Mouse (Mus musculus): ENCODE results near the gene 1700020A23Rik. TPM values are rescaled to one million over a fixed set of nuclear protein-coding genes. Genes with fewer than 3 reads are reported as not detected.

The 1700020A23Rik gene
- polyA plus RNA-seq, 1 experiment from 2014 or later = 0.24 TPM

- no peak overlapping the region for H3K4me3 ChIP-seq (replicated peaks)
- peak; percentile 79 for ATAC-seq (ENCODE audit: insufficient number of reproducible peaks, low FRiP score, low TSS enrichment, low read depth)
- H3K9ac ChIP-seq = no peak overlapping the region
- peak overlapping the region; percentile 79 for H3K27ac ChIP-seq (replicated peaks)
- H3K36me3 ChIP-seq = no peaks in the 10 kb centered on the region
- 30% methylated on average over 16 of the region's 16 CpGs for WGBS
- H3K4me1 ChIP-seq = peaks cover 17% of the 10 kb centered on the region
- no peak overlapping the region for H3K4me2 ChIP-seq (replicated peaks)
- H3K9me3 ChIP-seq (replicated peaks) = no peaks in the 10 kb centered on the region
- H3K27me3 ChIP-seq = no peaks in the 10 kb centered on the region; the same call in 1 of the 2 replicates
Measured at GRCm38 (mm10) chr2:130411558-130412495, 6.8 kb downstream of the 1700020A23Rik start.

GRCm38 (mm10) chr2:130412775-130413174 lies 7.7 kb downstream of the 1700020A23Rik start:
- no peak for ATAC-seq (ENCODE audit: insufficient number of reproducible peaks, low FRiP score, low TSS enrichment, low read depth)
- Histone ChIP-seq H3K4me2 (replicated peaks) (no peak overlapping the region), H3K27ac (replicated peaks) (peak overlapping the region; percentile 79), H3K36me3 (no peaks in the 10 kb centered on the region), H3K4me1 (peaks cover 16% of the 10 kb centered on the region), H3K27me3 (no peaks in the 10 kb centered on the region), H3K4me3 (replicated peaks) (no peak overlapping the region), H3K9me3 (replicated peaks) (no peaks in the 10 kb centered on the region), H3K9ac (no peak overlapping the region)
- 81% methylated on average over 3 of the region's 3 CpGs for WGBS

- H3K27ac ChIP-seq (replicated peaks) = no peak overlapping the region
- H3K9ac ChIP-seq = no peak overlapping the region
- peaks cover 7% of the 10 kb centered on the region for H3K36me3 ChIP-seq
- H3K27me3 ChIP-seq = no peaks in the 10 kb centered on the region
- H3K4me2 ChIP-seq (replicated peaks) = no peak overlapping the region
- no peak for ATAC-seq (ENCODE audit: insufficient number of reproducible peaks, low FRiP score, low TSS enrichment, low read depth)
- no peaks in the 10 kb centered on the region for H3K9me3 ChIP-seq (replicated peaks)
- 77% methylated on average over 6 of the region's 6 CpGs for WGBS
- peaks cover 8% of the 10 kb centered on the region for H3K4me1 ChIP-seq
- no peak overlapping the region for H3K4me3 ChIP-seq (replicated peaks)
Measured at GRCm38 (mm10) chr2:130414094-130414856, 9.2 kb downstream of the 1700020A23Rik start.

- H3K4me3 ChIP-seq (replicated peaks) = no peak overlapping the region
- 95% methylated on average over 26 of the region's 26 CpGs for WGBS
Measured at GRCm38 (mm10) chr2:130421781-130422620, 16.9 kb downstream of the 1700020A23Rik start.

GRCm38 (mm10) chr2:130423397-130424125 lies 18.5 kb downstream of the 1700020A23Rik start:
- peak overlapping the region; percentile 86 for H3K4me2 ChIP-seq (replicated peaks)
- no peaks in the 10 kb centered on the region for H3K27me3 ChIP-seq
- peak overlapping the region; percentile 94 for H3K27ac ChIP-seq (replicated peaks)
- H3K36me3 ChIP-seq = peaks cover 18% of the 10 kb centered on the region
- peak overlapping the region; percentile 82 for H3K4me3 ChIP-seq (replicated peaks)
- WGBS = 16% methylated on average over 49 of the region's 49 CpGs
- H3K9me3 ChIP-seq (replicated peaks) = no peaks in the 10 kb centered on the region
- peak overlapping the region; percentile 58 for H3K9ac ChIP-seq
- H3K4me1 ChIP-seq = peaks cover 22% of the 10 kb centered on the region
- peak; percentile 73 for ATAC-seq (ENCODE audit: insufficient number of reproducible peaks, low FRiP score, low TSS enrichment, low read depth)

More at GRCm38 (mm10) chr2:130421781-130422620, 16.9 kb downstream of the 1700020A23Rik start:
- H3K4me1 ChIP-seq = peaks cover 22% of the 10 kb centered on the region
- no peak overlapping the region for H3K4me2 ChIP-seq (replicated peaks)
- ATAC-seq (ENCODE audit: insufficient number of reproducible peaks, low FRiP score, low TSS enrichment, low read depth) = no peak
- no peaks in the 10 kb centered on the region for H3K27me3 ChIP-seq
- no peak overlapping the region for H3K27ac ChIP-seq (replicated peaks)
- H3K9me3 ChIP-seq (replicated peaks) = no peaks in the 10 kb centered on the region
- H3K9ac ChIP-seq = no peak overlapping the region
- H3K36me3 ChIP-seq = peaks cover 18% of the 10 kb centered on the region

GRCm38 (mm10) chr2:130424126-130424853 lies 19.2 kb downstream of the 1700020A23Rik start, which contains the start of the genes Vps16 and Pced1a:
Gene Vps16, plus strand, starts transcription at chr2:130424339.
Gene Pced1a, minus strand, starts transcription at chr2:130424701.
- Histone ChIP-seq H3K4me1 (peaks cover 22% of the 10 kb centered on the region), H3K4me2 (replicated peaks) (peak within 1 kb of the TSS; percentile 86), H3K4me3 (replicated peaks) (peak within 1 kb of the TSS; percentile 82), H3K27ac (replicated peaks) (peak within 1 kb of the TSS; percentile 94), H3K36me3 (peaks cover 11% of the 10 kb centered on the region), H3K9ac (peak within 1 kb of the TSS; percentile 68), H3K27me3 (no peaks in the 10 kb centered on the region), H3K9me3 (replicated peaks) (no peaks in the 10 kb centered on the region)
- ATAC-seq (ENCODE audit: insufficient number of reproducible peaks, low FRiP score, low TSS enrichment, low read depth) = peak; percentile 95
- under 1% methylated on average over 58 of the region's 58 CpGs for WGBS

- WGBS = 38% methylated on average over 5 of the region's 5 CpGs
- Histone ChIP-seq H3K9ac (peak overlapping the region; percentile 68), H3K36me3 (peaks cover 5% of the 10 kb centered on the region; the same call in 1 of the 2 replicates), H3K27me3 (no peaks in the 10 kb centered on the region), H3K4me2 (replicated peaks) (peak overlapping the region; percentile 86), H3K4me3 (replicated peaks) (peak overlapping the region; percentile 82), H3K27ac (replicated peaks) (peak overlapping the region; percentile 94; the same call in 1 of the 2 replicates), H3K4me1 (peaks cover 22% of the 10 kb centered on the region), H3K9me3 (replicated peaks) (no peaks in the 10 kb centered on the region)
- no peak for ATAC-seq (ENCODE audit: insufficient number of reproducible peaks, low FRiP score, low TSS enrichment, low read depth)
Measured at GRCm38 (mm10) chr2:130425112-130425511, 20.1 kb downstream of the 1700020A23Rik start.

GRCm38 (mm10) chr2:130429851-130430250 lies 24.8 kb downstream of the 1700020A23Rik start:
- WGBS = 61% methylated on average over 2 of the region's 2 CpGs

GRCm38 (mm10) chr2:130430484-130430883 lies 25.4 kb downstream of the 1700020A23Rik start:
- Histone ChIP-seq H3K9me3 (replicated peaks) (no peaks in the 10 kb centered on the region), H3K27me3 (no peaks in the 10 kb centered on the region), H3K4me2 (replicated peaks) (no peak overlapping the region), H3K36me3 (0 out of 2 replicates have a peak, but pooled peaks cover 8% of the 10 kb centered on the region), H3K27ac (replicated peaks) (no peak overlapping the region), H3K9ac (no peak overlapping the region), H3K4me3 (replicated peaks) (no peak overlapping the region), H3K4me1 (no peaks in the 10 kb centered on the region)
- 75% methylated on average over 3 of the region's 3 CpGs for WGBS
- no peak for ATAC-seq (ENCODE audit: insufficient number of reproducible peaks, low FRiP score, low TSS enrichment, low read depth)

More at GRCm38 (mm10) chr2:130429851-130430250, 24.8 kb downstream of the 1700020A23Rik start:
- H3K36me3 ChIP-seq = 0 out of 2 replicates have a peak, but pooled peaks cover 8% of the 10 kb centered on the region
- no peaks in the 10 kb centered on the region for H3K27me3 ChIP-seq
- no peak overlapping the region for H3K4me2 ChIP-seq (replicated peaks)
- H3K4me3 ChIP-seq (replicated peaks) = no peak overlapping the region
- no peak overlapping the region for H3K27ac ChIP-seq (replicated peaks)
- H3K9me3 ChIP-seq (replicated peaks) = no peaks in the 10 kb centered on the region
- peaks cover 6% of the 10 kb centered on the region for H3K4me1 ChIP-seq
- no peak for ATAC-seq (ENCODE audit: insufficient number of reproducible peaks, low FRiP score, low TSS enrichment, low read depth)
- no peak overlapping the region for H3K9ac ChIP-seq

Data from embryonic facial prominence, embryonic 15.5 days (tissue).